Mouse (Mus musculus): Measurements from ENCODE around the gene Sp9.

Gene Sp9

GRCm38 (mm10) chr2:73275261-73276040, 3.7 kb downstream of the Sp9 start:
- DNase-seq = no peak

GRCm38 (mm10) chr2:73276141-73276571, 4.4 kb downstream of the Sp9 start:
- no peak for DNase-seq

DNA sequence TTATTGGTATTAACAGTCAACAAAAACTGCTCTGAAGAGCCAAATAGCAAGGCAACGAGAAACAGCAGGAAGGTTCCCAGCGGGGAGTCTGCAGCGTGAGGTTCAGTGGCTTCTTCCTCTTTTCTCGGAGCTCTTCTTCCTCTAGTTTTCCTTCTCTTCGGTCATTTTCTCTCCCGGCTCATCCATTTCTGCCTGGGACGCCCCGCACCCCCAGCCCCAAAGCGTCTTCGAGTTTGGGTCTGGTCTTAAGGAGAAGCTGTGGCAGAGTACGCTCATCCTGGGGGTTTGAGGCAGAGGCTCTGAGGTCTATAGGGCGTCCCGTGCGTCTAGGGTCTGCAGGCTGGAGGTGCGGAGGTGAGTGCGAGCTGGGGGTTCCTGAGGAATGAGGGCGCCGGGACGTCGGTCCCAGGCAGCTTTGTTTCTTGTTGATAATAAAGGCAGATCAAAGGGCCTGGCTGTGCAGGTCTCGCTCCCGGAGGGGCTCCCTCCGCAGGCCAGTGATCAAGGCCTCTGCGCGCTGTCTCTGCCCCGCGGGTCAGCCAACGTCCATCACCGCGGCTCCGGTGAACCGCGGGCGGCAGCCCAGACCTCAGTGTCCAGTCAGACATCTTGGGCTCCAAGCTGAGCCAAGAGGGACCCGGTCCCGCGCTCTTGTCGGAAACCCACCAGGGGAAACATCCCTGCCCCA, 5.4 kb downstream of the Sp9 start:
- no peak for DNase-seq

GRCm38 (mm10) chr2:73277709-73278075, 6.0 kb downstream of the Sp9 start:
- DNase-seq = peak; percentile 90

GRCm38 (mm10) chr2:73278131-73278854, 6.6 kb downstream of the Sp9 start:
- DNase-seq = peak; percentile 96

- peak; percentile 83 for DNase-seq
Observed at GRCm38 (mm10) chr2:73278869-73279268, 7.1 kb downstream of the Sp9 start.

DNA sequence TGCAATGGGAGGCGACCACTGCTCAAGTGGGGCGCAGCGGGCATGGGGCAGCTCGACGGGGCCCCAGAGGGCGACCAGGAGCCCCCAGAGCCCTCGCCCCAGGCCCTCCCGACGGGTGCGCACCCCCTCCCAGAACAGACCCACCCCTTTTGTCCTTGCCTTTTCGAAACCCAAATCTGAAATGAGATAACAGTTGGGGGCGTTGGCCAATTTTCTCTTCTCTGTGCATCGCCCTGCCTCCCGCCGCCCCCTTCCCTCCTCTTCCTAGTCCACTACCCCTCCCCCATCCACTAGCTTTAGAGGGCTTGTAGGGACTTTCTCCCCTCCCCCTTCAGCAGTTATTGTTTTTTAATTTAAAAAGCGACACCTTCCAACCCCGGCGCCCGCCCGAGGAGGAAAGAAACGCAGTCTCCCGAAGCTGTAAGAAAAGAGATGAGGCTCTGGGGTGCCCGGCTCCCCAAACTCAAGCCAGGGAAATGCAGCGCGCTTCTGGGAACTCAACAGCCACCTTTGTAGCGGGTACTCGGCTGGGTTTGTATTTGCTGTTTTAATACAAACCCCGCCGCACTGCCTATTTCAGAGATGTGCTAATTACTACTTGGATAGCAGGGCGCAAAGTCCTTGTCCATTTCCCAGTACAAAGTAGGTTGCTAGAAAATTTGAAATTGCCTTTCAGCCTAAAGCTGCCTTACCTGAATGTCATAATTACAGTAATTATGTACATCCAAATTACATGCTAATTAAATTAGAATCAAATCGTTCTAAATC, 7.7 kb downstream of the Sp9 start:
- DNase-seq = peak; percentile 89

GRCm38 (mm10) chr2:73280356-73281047, 8.8 kb downstream of the Sp9 start:
- peak; percentile 88 for DNase-seq

DNA sequence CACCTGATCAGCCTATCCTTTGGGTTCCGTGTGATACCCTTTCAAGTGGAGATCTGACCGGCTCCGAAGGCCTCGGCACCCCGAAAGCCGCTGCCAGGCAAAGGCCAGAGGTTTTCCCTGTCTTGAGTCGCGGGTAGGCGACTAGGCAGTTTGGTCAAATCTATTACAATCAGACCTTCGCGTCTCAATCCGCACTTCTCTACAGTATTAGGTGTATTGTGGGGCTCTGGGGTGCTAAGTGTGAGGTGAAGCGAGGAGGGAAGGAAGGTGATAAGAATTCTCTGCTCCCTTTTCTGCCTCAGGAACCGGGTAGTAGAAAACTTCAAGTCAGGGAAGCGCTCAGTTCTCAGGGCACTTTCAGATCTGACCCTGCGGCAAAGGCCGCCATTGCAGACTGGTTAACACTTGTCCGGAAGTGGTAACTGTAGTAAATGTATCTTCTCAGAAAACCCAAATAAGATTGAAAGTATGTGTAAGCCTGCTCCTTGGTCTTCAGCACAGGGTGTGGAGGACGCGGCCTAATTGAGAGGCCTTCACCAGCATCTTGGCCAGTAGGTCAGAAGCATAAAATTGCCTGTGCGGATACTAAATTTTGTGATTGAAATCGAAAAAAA, 9.4 kb downstream of the Sp9 start:
- DNase-seq = peak; percentile 78

- no peak for DNase-seq
Observed at GRCm38 (mm10) chr2:73281707-73282106, 10.0 kb downstream of the Sp9 start.

GRCm38 (mm10) chr2:73285630-73286029, 13.9 kb downstream of the Sp9 start:
- DNase-seq = no peak

- DNase-seq = no peak
Observed at GRCm38 (mm10) chr2:73291130-73291529, 19.4 kb downstream of the Sp9 start.

DNA sequence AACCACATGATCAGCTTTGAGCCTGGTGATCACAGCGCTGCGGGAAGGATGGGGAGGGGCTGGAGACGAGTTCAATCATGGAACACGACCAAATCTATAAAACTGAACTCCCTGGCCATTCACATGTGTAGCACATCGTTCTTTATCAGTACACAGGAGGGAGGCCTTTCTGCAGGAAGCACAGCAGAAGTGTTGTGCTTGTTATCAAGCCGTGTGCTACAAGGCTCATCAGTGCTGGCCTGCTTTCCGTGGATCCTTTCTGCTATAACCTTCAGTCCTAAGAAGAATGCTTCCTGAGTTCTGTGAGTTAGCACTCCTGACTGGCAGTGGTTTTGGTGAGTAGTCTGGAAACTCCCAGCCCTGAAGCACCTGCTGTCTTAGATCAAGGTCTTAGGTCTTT, 23.3 kb downstream of the Sp9 start:
- DNase-seq = no peak

- DNase-seq = no peak
Observed at GRCm38 (mm10) chr2:73298154-73298553, 26.4 kb downstream of the Sp9 start.

DNA sequence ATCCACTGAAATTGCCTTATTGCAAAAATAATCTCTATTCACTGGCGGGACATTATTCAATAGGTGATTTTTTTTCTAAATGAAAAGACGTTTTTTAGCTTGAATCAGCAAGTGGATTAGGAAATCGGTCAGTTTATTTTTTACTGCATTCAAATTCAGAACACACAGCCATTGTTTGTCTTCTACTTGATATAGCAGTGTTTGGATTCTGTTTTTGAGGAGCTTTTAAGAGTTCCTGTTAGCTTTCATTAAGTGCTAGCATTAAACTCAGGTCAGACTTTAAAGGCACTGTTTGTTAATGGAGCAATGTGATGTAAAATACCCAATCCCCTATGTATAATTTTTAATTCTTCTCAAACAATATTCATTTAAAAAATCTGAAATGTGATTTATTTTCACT, 27.1 kb downstream of the Sp9 start:
- DNase-seq = no peak

- DNase-seq = no peak
Observed at GRCm38 (mm10) chr2:73301979-73302378, 30.3 kb downstream of the Sp9 start.

GRCm38 (mm10) chr2:73302722-73303121, 31.0 kb downstream of the Sp9 start:
- no peak for DNase-seq

- DNase-seq = no peak
Observed at GRCm38 (mm10) chr2:73304506-73304905, 32.8 kb downstream of the Sp9 start.

GRCm38 (mm10) chr2:73306006-73306405, 34.3 kb downstream of the Sp9 start:
- DNase-seq = no peak

DNA sequence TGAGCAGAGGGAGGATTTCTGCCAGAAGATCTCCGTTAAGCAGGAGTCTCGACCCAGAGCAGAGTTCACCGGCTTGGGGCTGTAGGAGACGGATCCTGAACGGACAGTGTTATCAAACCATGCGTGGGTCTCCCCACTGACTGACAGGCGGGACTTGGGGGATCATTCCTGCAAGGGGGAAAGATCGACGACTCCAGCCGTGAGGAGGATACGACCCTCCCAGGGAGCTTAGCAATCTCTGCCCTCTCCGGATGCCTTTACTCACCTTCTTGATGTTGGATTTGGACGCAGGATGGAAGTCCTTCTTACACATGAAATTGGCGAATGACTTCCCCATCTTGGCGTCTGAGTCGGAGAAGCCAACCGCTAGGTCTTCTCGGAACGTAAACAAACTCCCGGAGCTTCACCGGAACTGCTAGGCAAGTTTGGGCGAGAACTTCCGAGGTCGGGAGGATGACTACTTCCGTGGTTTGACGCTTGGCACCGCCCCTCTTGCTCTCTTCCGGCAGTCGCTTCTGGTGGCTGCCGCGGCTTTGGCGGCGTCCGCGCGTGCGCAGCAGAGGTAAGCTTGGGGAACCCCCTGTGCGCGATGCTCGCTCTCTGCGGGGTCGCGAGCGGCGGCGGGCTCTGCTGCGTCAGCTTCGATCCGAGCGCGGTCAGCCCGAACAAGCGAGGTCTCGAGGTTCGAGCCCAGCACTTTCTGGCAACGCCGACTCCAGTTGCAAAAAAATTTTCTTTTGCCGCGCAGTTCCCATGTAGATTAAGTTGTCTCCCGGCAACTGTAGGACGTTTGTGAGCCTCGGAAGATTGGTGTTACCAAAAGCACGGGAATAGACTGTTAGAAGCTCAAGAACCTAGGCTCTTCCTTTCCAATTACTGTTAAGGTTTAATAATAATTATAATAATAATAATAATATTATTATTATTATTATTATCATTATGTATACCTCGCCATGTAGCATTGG, 40.7 kb downstream of the Sp9 start, which contains the start of the genes Scrn3 and Cir1:
TSS of gene Scrn3 (plus strand) at position 450 of the 965 bp plus-strand sequence.
TSS of gene Cir1 (minus strand) at position 550 of the 965 bp plus-strand sequence.
- DNase-seq = peak; percentile 100
